Mouse (Mus musculus): ENCODE results near the gene Pcgf1.
A peak's percentile ranks its signal among the peaks of the same experiment; 100 is the strongest.

Pcgf1 gene

GRCm38 (mm10) chr6:83122961-83123360 is 45.3 kb downstream of the Pcgf1 start:
- no peak for DNase-seq (ENCODE audit: low read depth, low spot score)

- peak; percentile 94 for DNase-seq (ENCODE audit: low read depth, low spot score)
These were observed 47.2 kb downstream of the Pcgf1 start for GRCm38 (mm10) chr6:83124851-83125312.

DNA sequence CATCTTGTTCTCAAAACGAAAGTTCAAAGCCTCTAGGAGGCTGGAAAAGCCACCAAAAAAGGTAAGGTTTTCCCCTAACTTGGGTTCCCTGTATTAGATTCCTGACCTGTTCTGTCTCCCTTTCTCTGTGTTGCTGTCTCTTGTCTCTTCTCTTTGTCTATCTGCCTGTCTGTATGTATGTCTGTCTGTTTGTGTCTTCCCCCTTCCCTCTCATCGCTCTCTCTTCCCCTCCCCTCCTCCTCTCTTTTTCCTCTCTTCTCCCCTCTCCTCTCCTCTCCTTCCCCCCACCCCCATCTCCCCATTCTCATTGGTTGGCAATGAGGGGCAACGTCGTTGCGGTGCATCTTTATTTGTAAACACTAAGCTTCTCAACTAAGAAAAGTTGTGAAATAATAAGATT is 47.7 kb downstream of the Pcgf1 start, which contains the start of gene Ino80b:
TSS of gene Ino80b (minus strand) at position 101 of the 400 bp plus-strand sequence.
- no peak for DNase-seq (ENCODE audit: low read depth, low spot score)

DNA sequence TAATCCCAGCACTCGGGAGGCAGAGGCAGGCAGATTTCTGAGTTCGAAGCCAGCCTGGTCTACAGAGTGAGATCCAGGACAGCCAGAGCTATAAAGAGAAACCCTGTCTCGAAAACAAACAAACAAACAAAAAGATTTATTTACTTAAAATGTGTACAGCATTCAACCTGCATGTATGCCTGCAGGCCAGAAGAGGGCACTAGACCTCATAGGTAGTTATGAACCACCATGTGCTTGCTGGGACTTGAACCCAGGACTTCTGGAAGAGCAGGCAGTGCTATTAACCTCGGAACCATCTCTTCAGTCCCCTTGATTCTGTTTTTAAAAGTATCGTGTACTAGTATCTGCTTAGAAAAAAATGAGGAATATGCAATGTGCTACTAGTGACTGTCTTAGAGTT is 49.8 kb downstream of the Pcgf1 start:
- DNase-seq (ENCODE audit: low read depth, low spot score): no peak
